10 mouse cellular contexts compared by ENCODE assay signal in genomic region chr3:59153424-59153823, GRCm38 (mm10). TPM values are rescaled to one million over a fixed set of nuclear protein-coding genes. Genes with fewer than 3 reads are reported as not detected.
DNase-seq lines count a peak whose midpoint lies in the region; ATAC-seq lines count a peak whose summit lies in the region.
"Had no signal": no experiment of that assay in that cellular context is flagged by ENCODE, and none has a peak within 500 bp of the region (broad histone marks: within the 10 kb centered on the region; RNA-seq: fewer than 3 reads in every experiment).

P2ry14 (minus strand) TSS chr3:59153618.

- no peaks in the 10 kb centered on the region for H3K9me3 ChIP-seq in megakaryocyte, embryonic 14.5 days
- H3K9me3 ChIP-seq: heart, embryonic 10.5 days; hindbrain, embryonic 13.5 days had no signal

- peaks cover 94% of the 10 kb centered on the region for H3K4me1 ChIP-seq in megakaryocyte, embryonic 14.5 days
- H3K4me1 ChIP-seq: heart, embryonic 10.5 days; hindbrain, embryonic 13.5 days had no signal

- peaks cover 55% of the 10 kb centered on the region for H3K36me3 ChIP-seq in megakaryocyte, embryonic 14.5 days (replicated peaks; ENCODE audit: low read length)
- H3K36me3 ChIP-seq: heart, embryonic 10.5 days; hindbrain, embryonic 13.5 days had no signal

- peak within 1 kb of the TSS; percentile 73 for H3K4me3 ChIP-seq in megakaryocyte, embryonic 14.5 days (replicated peaks)
- H3K4me3 ChIP-seq: heart, embryonic 10.5 days; hindbrain, embryonic 13.5 days had no signal

- DNase-seq in A20 (ENCODE audit: low read depth, low spot score), result peak; percentile 19
- DNase-seq in MEL-GATA-1-ER (ENCODE audit: extremely low read depth, low read depth), result peak; percentile 86
- DNase-seq in neural tube, embryonic 10.5 days (ENCODE audit: extremely low spot score, low spot score), result no peak
- no peak for DNase-seq in MN1 (ENCODE audit: low spot score)
- DNase-seq: cerebellum, postnatal 14 days had no signal

- ATAC-seq in erythroid progenitor cell, adult 5-6 weeks (replicated peaks; ENCODE audit: low FRiP score, poor library complexity, severe bottlenecking), result 0 out of 2 replicates have a peak, but pooled peaks have one; percentile 25
- ATAC-seq in erythroblast, adult 5-6 weeks (replicated peaks; ENCODE audit: low FRiP score, poor library complexity, severe bottlenecking), result no peak

- H3K27me3 ChIP-seq in megakaryocyte, embryonic 14.5 days (replicated peaks), result no peaks in the 10 kb centered on the region
- H3K27me3 ChIP-seq: hindbrain, embryonic 13.5 days had no signal

RNA-seq across cellular contexts. Expression of gene P2ry14, which starts in this region (rescaled TPM):
- 4.6 TPM in 1 of 2 replicates, not detected in the other for total RNA-seq in erythroid progenitor cell, adult 5-6 weeks (2015; ENCODE audit: low replicate concordance)
- total RNA-seq in erythroid progenitor cell, adult 5-6 weeks (2017; ENCODE audit: low replicate concordance), result 2.1 TPM in 1 of 2 replicates, not detected in the other
- 0.62 TPM in 1 of 2 replicates, not detected in the other for polyA plus RNA-seq in megakaryocyte, embryonic 14.5 days (2012; ENCODE audit: insufficient read depth, low replicate concordance)
- total RNA-seq in erythroblast, adult 5-6 weeks (2015; ENCODE audit: low replicate concordance), result 0.96 and 4.0 TPM in 2 replicates
- total RNA-seq in erythroblast, adult 5-6 weeks (2017; ENCODE audit: low replicate concordance), result 0.98 and 3.1 TPM in 2 replicates

Comparison
In these comparisons a context has a peak if more than half of its experiments do, and no peak if none do; other contexts are left out.
1. DNase-seq: peak in A20 (single experiment) and MEL-GATA-1-ER (single experiment); none in neural tube, embryonic 10.5 days (single experiment) and MN1 (single experiment).